Mouse (Mus musculus): ENCODE results near the gene Fzd9.
A peak's percentile ranks its signal among the peaks of the same experiment; 100 is the strongest.
"Not testable (repeated sequence)": the region's sequence is repeated elsewhere in the genome, so short reads cannot be mapped to it uniquely, and the experiment has no call there.

Fzd9 gene

GRCm38 (mm10) chr5:135248956-135249676 is 1.9 kb downstream of the Fzd9 start:
- no peak for DNase-seq (ENCODE audit: low read depth, low spot score)

- no peak for DNase-seq (ENCODE audit: low read depth, low spot score)
These were observed 3.7 kb downstream of the Fzd9 start for GRCm38 (mm10) chr5:135247337-135247736.

- DNase-seq (ENCODE audit: low read depth, low spot score) = no peak
These were observed 4.5 kb downstream of the Fzd9 start for GRCm38 (mm10) chr5:135246531-135246930.

- DNase-seq (ENCODE audit: low read depth, low spot score) = no peak
These were observed 7.9 kb downstream of the Fzd9 start for GRCm38 (mm10) chr5:135243166-135243565.

GRCm38 (mm10) chr5:135242608-135243007 is 8.4 kb downstream of the Fzd9 start:
- DNase-seq (ENCODE audit: low read depth, low spot score) = no peak

- no peak for DNase-seq (ENCODE audit: low read depth, low spot score)
These were observed 8.9 kb downstream of the Fzd9 start for GRCm38 (mm10) chr5:135242136-135242535.

- no peak for DNase-seq (ENCODE audit: low read depth, low spot score)
These were observed 9.6 kb downstream of the Fzd9 start for GRCm38 (mm10) chr5:135241474-135241873.

- DNase-seq (ENCODE audit: low read depth, low spot score) = no peak
These were observed 12.2 kb downstream of the Fzd9 start for GRCm38 (mm10) chr5:135238832-135239231.

- DNase-seq (ENCODE audit: low read depth, low spot score) = peak; percentile 70
These were observed 14.5 kb downstream of the Fzd9 start for GRCm38 (mm10) chr5:135236571-135236970.

- no peak for DNase-seq (ENCODE audit: low read depth, low spot score)
These were observed 17.7 kb downstream of the Fzd9 start for GRCm38 (mm10) chr5:135233166-135233920.

GRCm38 (mm10) chr5:135230186-135230585 is 20.8 kb downstream of the Fzd9 start:
- no peak for DNase-seq (ENCODE audit: low read depth, low spot score)

- DNase-seq (ENCODE audit: low read depth, low spot score) = not testable (repeated sequence)
These were observed 25.2 kb downstream of the Fzd9 start for GRCm38 (mm10) chr5:135225879-135226278.

- no peak for DNase-seq (ENCODE audit: low read depth, low spot score)
These were observed 26.9 kb downstream of the Fzd9 start for GRCm38 (mm10) chr5:135224169-135224568.

GRCm38 (mm10) chr5:135222066-135222465 is 29.0 kb downstream of the Fzd9 start:
- DNase-seq (ENCODE audit: low read depth, low spot score) = no peak

GRCm38 (mm10) chr5:135220941-135221340 is 30.1 kb downstream of the Fzd9 start:
- DNase-seq (ENCODE audit: low read depth, low spot score) = no peak

GRCm38 (mm10) chr5:135216871-135217270 is 34.2 kb downstream of the Fzd9 start:
- DNase-seq (ENCODE audit: low read depth, low spot score) = no peak

GRCm38 (mm10) chr5:135208197-135208596 is 42.8 kb downstream of the Fzd9 start:
- peak; percentile 45 for DNase-seq (ENCODE audit: low read depth, low spot score)

GRCm38 (mm10) chr5:135202763-135203162 is 48.3 kb downstream of the Fzd9 start:
- DNase-seq (ENCODE audit: low read depth, low spot score) = no peak

All from CD4-positive, CD25-positive, alpha-beta regulatory T cell, adult 2 months (primary cell).